Mouse (Mus musculus): ENCODE data around the gene Ror1.

The Ror1 gene

DNA sequence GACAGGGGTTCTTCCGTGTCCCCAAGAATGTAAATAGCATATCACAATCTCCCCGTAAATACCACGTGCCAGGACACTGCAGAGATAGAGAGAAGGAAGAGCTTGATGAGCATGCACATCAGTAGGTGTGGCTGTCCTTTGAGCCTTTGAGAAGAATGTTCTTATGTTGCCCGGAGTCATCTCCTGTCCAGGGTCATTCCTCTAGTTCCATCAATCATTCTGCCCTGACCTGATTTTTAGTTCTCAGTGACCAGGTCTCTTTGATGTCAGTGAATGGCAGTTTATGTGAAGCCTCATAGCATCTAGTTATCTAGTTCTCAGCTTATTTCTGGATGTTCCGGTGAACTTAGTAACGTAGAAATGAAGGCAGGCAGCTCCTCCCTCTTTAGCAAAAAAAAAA is 295.4 kb downstream of the Ror1 start:
- DNase-seq (ENCODE audit: low spot score), result no peak

GRCm38 (mm10) chr4:100393374-100394061 is 297.9 kb downstream of the Ror1 start:
- DNase-seq (ENCODE audit: low spot score), result no peak

GRCm38 (mm10) chr4:100395407-100395806 is 299.8 kb downstream of the Ror1 start:
- no peak for DNase-seq (ENCODE audit: low spot score)

DNA sequence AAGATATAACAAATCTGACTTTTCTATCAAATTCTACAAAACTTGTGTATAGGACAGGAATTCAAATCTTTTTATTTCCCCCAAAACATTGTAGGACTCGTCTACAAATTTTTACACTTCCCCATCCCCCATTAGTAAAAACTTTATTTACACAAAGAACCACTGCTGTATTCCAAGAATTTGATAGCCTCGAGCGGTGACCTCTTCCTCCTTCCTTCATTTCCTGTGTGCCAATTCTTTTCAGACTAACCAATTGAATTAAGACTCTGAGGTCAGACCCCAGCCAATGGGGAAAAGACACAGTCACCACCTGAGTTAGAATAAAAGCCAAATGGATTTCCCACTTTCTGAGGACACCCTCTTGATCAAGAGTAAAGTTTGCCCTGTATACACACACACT is 302.5 kb downstream of the Ror1 start:
- DNase-seq (ENCODE audit: low spot score), result no peak

GRCm38 (mm10) chr4:100401078-100401477 is 305.5 kb downstream of the Ror1 start:
- no peak for DNase-seq (ENCODE audit: low spot score)

DNA sequence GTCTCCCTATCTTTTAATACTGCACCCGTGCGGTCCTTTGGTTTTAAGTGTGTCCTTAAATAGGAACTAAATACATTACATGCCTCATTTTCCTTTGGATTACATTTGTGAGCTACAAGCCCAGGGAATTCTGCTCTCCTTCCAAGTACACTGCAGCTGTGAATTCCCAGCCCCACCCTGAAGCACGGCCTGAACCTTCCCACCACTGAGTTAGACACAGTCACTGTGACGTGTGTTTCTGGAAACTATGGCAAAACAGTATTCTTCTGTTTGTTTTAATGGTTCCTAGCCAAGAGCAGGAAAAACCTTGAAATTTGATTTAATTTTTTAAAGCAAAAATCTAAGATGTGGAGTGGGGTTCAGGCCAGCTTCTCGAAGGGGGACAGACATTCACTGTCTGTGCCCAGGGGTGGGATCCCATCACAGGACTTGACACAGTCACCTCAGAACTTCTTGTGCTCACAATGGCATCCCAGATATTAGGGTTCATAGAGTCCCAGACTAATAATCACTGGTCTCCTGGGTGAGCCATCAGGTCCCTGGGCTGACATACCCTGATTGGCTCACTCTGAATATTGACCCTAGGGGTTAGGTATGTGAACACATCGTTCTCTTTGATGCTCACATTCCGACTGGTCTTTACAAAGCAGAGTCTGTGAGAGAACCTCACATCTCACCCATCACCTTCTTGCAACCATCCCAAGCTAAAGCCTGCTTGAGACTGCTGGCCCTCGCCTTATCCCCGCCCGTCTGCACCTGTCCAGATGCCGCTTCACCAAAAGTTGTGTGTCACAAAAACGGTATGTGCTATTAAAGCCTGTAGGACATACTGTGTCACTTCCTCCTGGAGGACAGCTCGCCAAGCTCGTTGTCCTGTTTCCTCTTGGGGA is 306.2 kb downstream of the Ror1 start:
- DNase-seq (ENCODE audit: low spot score), result peak; percentile 21

DNA sequence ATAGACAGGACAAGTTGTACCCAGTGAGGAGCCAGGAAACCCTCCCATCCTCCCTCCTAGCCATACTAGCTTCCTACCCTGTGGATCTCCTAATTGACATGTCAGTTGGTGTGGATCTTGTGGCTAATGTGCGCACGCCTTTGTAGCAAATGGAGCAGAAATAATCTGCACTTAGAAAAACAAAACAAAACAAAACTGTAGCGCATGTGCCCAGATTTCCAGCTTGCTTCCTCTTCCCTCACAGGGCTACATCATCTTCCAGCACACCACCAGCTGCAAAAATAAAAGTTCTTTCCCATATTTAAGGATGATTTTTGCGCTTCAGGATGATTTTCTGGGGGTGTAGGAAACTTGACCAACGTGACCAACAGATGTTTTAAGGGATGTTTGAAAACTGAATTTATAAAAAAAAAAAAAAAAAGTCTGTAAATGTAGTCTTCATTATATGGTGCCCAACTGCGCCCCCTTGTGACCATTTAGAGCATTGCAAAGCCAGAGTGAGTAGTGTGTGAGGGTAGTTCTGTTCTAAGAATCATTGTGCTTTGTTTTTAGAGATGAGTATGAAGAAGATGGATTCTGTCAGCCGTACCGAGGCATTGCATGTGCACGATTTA is 311.8 kb downstream of the Ror1 start:
- DNase-seq (ENCODE audit: low spot score), result peak; percentile 31

- no peak for DNase-seq (ENCODE audit: low spot score)
These were observed 313.9 kb downstream of the Ror1 start for GRCm38 (mm10) chr4:100409521-100409920.

GRCm38 (mm10) chr4:100411841-100412539 is 316.4 kb downstream of the Ror1 start:
- DNase-seq (ENCODE audit: low spot score), result no peak

GRCm38 (mm10) chr4:100422756-100423155 is 327.2 kb downstream of the Ror1 start:
- DNase-seq (ENCODE audit: low spot score), result no peak

GRCm38 (mm10) chr4:100426101-100426500 is 330.5 kb downstream of the Ror1 start:
- DNase-seq (ENCODE audit: low spot score), result no peak

DNA sequence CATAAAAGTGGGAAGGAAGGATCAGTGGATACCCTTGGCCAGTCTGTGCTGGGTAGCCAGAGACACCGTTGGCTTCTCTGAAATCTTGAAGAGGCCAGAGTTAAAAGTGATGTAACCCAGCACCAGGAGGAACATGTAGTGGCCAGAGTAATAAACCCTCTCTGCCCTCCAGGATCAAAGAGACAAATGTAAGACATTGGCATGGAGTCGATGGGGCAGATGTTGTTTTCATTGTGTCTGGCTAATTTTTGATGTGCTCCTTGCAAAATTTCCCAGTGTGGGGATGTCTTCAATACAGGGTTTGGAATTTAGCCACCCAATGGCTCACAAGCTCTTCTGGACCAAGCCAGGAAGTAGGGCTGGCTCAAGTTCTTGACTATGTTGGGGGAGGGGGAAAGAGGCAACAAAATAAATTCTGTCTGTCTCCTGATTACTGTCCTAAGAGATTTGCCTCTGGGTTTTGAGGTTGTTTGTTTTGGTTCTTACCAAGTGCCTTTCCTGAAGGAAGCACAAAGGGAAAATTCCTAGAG is 333.8 kb downstream of the Ror1 start:
- DNase-seq (ENCODE audit: low spot score), result no peak

DNA sequence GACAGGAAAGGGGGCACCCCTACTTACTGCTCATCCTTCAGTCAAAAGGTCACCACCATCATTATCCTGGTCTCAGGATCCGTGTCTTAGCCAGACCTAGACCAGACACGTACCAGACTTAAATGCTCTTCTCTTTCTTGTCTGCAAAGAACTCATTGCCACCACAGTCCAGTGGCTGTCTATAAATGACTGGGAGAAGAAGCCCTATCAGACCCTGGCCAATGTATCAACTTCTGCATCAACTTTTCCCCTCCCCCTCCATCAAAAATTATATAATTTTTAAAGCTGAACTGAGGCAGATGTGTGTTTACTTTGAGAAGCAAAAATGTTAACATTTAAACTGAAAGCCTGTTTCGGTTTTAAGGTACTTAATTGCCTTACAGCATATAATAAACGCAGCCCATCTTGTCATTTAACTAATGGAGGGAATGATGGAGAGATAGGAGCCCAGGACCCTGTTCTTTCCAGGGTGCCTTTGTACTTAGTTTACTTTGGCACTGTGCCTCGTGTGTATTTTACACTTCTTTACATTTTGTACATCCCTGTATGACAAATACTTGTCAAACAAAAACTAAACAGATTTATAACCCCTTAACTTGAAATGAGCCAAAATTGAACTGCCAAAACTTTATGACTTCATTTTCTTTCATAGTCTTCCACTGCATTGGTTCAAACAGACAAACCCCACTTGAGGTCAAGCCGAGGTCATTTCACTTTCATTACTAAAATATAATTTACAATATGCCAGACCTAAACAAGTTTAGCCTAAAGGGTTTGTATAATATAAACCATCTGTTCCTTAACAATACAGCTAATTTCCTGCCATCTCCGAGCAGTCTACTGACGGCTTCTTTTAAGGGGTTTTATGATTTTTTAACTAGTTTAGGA is 339.9 kb downstream of the Ror1 start:
- no peak for DNase-seq (ENCODE audit: low spot score)

GRCm38 (mm10) chr4:100436169-100436547 is 340.6 kb downstream of the Ror1 start:
- no peak for DNase-seq (ENCODE audit: low spot score)

DNA sequence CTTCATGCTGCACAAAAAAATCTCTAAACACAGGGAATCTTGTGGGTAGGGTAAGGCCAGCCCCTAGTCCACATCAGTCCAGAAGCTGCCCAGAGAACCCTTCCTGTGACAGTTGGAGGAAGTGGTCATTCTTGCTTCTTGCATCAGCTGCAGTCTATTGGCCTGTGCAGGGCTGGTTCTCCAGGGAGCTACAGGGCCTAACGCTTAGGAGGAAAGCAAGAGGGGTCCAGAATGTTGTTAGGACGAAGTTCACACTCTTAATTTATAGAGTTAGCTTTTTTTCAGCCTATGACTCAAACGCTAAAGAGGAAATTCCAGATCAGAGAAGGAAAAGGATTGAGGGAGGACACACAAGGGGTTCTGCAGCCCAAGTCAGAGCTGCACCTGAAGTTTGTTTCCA is 351.3 kb downstream of the Ror1 start:
- no peak for DNase-seq (ENCODE audit: low spot score)

GRCm38 (mm10) chr4:100462493-100463120 is 367.0 kb downstream of the Ror1 start:
- no peak for DNase-seq (ENCODE audit: low spot score)

DNA sequence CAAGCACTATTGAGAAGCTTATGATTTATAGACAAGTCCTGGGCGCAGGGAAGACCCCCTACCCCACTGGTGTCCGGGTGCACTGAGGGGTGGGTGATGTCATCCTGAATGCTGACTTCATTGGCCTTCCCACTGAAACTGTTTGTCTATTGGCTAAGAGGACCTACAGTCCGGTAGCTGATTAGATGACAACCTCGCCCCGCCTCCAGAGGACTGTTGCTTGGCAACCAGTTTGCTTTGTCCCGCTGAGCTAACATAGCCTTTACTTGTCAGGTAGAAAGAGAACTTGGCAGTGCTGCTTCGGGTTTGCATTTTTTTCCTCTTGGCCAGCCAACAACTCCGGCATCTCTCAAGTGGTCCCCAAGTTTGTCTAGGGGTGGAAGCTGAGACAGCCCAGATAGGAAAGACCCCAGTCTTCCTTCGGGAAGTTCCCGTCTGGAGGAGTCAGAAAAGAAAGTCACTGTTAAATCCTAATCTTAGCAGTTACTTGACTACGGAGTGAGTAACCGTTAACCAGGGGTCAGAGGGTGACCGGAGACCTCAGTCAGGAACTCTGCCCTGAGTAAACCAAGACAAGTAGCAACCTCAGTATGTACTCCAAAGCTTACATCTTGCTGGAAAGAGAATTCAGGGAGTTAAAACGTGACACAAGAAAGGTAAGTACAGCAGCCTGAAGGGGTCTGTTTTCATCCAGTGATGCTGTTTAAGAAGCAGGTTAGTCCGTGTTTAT is 383.2 kb downstream of the Ror1 start, which contains the start of gene Ube2u:
TSS of gene Ube2u (plus strand) at position 258 of the 730 bp plus-strand sequence.
- DNase-seq (ENCODE audit: low spot score), result peak; percentile 77

- DNase-seq (ENCODE audit: low spot score), result no peak
These were observed 392.9 kb downstream of the Ror1 start for GRCm38 (mm10) chr4:100488447-100488846.

Data from testis, postnatal 14 days (tissue).